Mouse (Mus musculus): ENCODE results near the gene Ppp1r10. TPM values are rescaled to one million over a fixed set of nuclear protein-coding genes. Genes with fewer than 3 reads are reported as not detected.

Gene Ppp1r10
- polyA plus RNA-seq, 1 experiment from 2014 or later, result 54.6 TPM

DNA sequence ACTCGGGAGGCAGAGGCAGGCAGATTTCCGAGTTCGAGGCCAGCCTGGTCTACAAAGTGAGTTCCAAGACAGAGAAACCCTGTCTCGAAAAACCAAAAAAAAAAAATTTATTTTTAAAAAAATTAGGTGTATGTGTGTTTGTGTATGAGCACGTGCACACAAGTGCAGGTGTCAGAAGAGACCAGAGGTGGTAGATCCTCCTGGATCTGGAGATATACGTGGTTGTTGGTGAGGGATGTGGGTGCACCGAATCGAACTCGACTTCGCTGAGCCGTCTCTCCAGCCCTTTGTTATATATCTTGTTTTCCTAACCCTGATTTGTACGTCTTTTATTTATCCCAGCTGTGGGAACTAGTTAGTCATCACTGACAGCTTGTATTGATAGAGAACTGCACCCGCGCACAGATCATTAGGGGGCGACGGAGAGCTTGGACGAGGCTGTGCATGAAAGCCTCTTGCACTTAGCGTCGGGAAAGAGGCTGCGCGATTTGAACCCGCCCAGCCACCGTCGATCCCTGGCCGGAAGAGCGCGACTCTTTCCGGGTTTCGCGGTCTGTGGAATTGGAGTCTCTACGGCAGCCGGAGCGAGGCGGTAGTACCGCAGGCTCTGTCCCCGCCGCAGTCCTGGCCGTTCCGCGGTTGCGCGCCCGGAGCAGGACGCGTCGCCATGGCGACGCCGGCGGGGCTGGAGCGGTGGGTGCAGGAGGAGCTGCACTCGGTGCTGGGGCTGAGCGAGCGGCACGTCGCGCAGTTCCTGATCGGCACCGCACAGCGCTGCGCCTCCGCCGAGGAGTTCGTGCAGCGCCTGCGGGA lies 36.8 kb upstream of the Ppp1r10 start, which contains the start of gene Dhx16:
Gene Dhx16 (plus strand): TSS at position 575 of the 813 bp plus-strand sequence.
- peak within 1 kb of the TSS; percentile 90 for H3K4me2 ChIP-seq (replicated peaks)
- 5% methylated on average over 66 of the region's 66 CpGs for WGBS
- H3K27me3 ChIP-seq, result no peaks in the 10 kb centered on the region
- H3K27ac ChIP-seq, result peak within 1 kb of the TSS; percentile 77
- peak; percentile 94 for ATAC-seq
- H3K36me3 ChIP-seq, result peaks cover 50% of the 10 kb centered on the region
- H3K9ac ChIP-seq (replicated peaks), result peak within 1 kb of the TSS; percentile 95
- H3K4me3 ChIP-seq (replicated peaks), result peak within 1 kb of the TSS; percentile 95
- H3K9me3 ChIP-seq, result no peaks in the 10 kb centered on the region
- H3K4me1 ChIP-seq (replicated peaks), result peaks cover 18% of the 10 kb centered on the region

DNA sequence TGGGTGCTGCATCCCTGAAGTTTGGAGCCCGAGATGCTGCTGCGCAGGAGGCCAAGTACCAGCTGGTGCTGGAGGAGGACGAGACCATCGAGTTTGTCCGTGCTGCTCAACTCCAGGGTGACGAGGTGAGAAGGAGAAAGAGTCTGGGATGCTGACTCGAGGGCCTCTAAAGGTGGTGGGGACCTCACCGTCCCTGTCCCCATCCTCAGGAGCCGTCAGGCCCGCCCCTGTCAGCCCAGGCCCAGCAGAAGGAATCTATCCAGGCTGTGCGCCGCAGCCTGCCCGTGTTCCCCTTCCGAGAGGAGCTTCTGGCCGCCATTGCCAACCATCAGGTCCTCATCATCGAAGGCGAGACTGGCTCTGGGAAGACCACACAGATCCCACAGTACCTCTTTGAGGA lies 33.3 kb upstream of the Ppp1r10 start:
- no peaks in the 10 kb centered on the region for H3K9me3 ChIP-seq
- ATAC-seq, result no peak
- peaks cover 18% of the 10 kb centered on the region for H3K4me1 ChIP-seq (replicated peaks)
- H3K9ac ChIP-seq (replicated peaks), result no peak overlapping the region
- H3K36me3 ChIP-seq, result peaks cover 64% of the 10 kb centered on the region
- H3K4me2 ChIP-seq (replicated peaks), result no peak overlapping the region
- WGBS, result 93% methylated on average over 17 of the region's 17 CpGs
- H3K27me3 ChIP-seq, result no peaks in the 10 kb centered on the region
- no peak overlapping the region for H3K4me3 ChIP-seq (replicated peaks)
- no peak overlapping the region for H3K27ac ChIP-seq

DNA sequence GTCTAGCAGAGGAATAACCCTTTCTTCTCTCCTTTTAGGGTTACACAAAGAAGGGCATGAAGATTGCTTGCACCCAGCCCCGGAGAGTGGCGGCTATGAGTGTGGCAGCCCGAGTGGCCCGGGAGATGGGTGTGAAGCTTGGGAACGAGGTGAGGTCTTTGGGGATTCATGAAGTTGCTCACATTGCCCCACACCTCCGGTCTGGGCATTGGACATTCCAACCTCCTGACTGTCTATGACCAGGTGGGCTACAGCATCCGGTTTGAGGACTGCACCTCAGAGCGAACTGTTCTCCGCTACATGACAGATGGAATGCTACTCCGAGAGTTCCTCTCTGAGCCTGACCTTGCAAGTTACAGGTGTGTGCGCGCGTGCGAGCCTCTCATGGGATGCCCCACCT lies 32.5 kb upstream of the Ppp1r10 start:
- Histone ChIP-seq H3K4me2 (replicated peaks) (no peak overlapping the region), H3K36me3 (peaks cover 73% of the 10 kb centered on the region), H3K9me3 (no peaks in the 10 kb centered on the region), H3K27ac (no peak overlapping the region), H3K27me3 (no peaks in the 10 kb centered on the region), H3K4me3 (replicated peaks) (no peak overlapping the region), H3K9ac (replicated peaks) (no peak overlapping the region), H3K4me1 (replicated peaks) (peaks cover 18% of the 10 kb centered on the region)
- 98% methylated on average over 14 of the region's 14 CpGs for WGBS
- ATAC-seq, result no peak

GRCm38 (mm10) chr17:35887725-35888124 lies 28.5 kb upstream of the Ppp1r10 start:
- WGBS, result 91% methylated on average over 11 of the region's 17 CpGs
- peaks cover 96% of the 10 kb centered on the region for H3K36me3 ChIP-seq
- H3K4me1 ChIP-seq (replicated peaks), result no peaks in the 10 kb centered on the region
- ATAC-seq, result no peak
- H3K9me3 ChIP-seq, result no peaks in the 10 kb centered on the region
- H3K27me3 ChIP-seq, result no peaks in the 10 kb centered on the region
- no peak overlapping the region for H3K27ac ChIP-seq
- H3K4me2 ChIP-seq (replicated peaks), result no peak overlapping the region
- H3K9ac ChIP-seq (replicated peaks), result no peak overlapping the region
- no peak overlapping the region for H3K4me3 ChIP-seq (replicated peaks)

- no peaks in the 10 kb centered on the region for H3K9me3 ChIP-seq
- peak within 1 kb of the TSS; percentile 93 for H3K9ac ChIP-seq (replicated peaks)
- H3K27me3 ChIP-seq, result no peaks in the 10 kb centered on the region
- H3K27ac ChIP-seq, result peak within 1 kb of the TSS; percentile 93
- WGBS, result under 1% methylated on average over 80 of the region's 86 CpGs
- peaks cover 69% of the 10 kb centered on the region for H3K36me3 ChIP-seq
- H3K4me1 ChIP-seq (replicated peaks), result peaks cover 23% of the 10 kb centered on the region
- peak within 1 kb of the TSS; percentile 100 for H3K4me2 ChIP-seq (replicated peaks)
- H3K4me3 ChIP-seq (replicated peaks), result peak within 1 kb of the TSS; percentile 80
- peak; percentile 94 for ATAC-seq
Observed at GRCm38 (mm10) chr17:35896781-35897643, 19.2 kb upstream of the Ppp1r10 start, which contains the start of gene 2310061I04Rik. Gene 2310061I04Rik (minus strand): TSS chr17:35897431.

DNA sequence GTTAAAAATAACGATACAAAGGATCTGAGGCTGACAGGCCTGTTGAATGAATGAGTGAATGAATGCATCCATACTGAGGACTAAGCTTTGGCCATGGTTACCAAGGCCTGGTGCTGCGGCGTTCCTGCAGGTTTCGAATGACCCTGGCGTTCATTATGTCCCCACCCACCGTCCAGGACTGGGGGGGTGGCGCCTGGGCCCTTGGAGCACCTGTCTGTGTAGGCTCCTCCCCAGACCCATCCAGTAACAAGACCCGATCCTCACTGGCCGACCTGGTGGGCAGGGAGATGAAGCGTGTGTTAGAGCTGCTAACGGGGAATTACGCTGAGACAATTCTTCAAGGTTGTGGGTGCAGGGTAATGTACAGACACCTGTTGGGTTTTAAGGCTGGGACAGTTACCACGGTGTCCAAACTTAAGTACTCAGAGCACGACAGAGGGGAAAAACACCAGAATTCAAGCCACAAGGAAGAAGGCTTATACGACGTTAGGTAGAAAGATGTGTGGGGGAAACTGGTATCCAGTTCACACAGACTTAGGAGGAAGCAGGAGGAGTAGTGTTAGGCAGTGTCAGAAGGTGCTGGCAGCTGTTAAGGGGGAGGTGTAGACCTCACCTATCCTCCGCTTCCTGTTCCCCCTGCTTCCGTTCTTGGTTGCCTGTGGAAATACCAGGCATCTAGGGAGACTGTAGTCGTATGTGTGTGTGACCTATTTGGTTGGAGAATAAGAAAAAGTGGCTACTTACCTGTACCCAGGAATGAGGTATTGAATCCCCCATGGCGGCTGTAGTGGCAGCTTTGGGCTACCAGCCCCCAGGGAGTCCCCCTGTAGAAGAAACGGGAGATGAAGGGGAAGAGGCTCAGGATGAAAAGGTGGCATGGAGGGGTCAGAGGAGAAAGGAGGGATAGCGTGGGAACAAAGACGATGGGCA lies 18.3 kb upstream of the Ppp1r10 start:
- H3K27ac ChIP-seq, result peak overlapping the region; percentile 93
- no peaks in the 10 kb centered on the region for H3K27me3 ChIP-seq
- WGBS, result 49% methylated on average over 23 of the region's 23 CpGs
- H3K9ac ChIP-seq (replicated peaks), result peak overlapping the region; percentile 93
- H3K9me3 ChIP-seq, result no peaks in the 10 kb centered on the region
- peak; percentile 62 for ATAC-seq
- peak overlapping the region; percentile 100 for H3K4me2 ChIP-seq (replicated peaks)
- peaks cover 69% of the 10 kb centered on the region for H3K36me3 ChIP-seq
- H3K4me1 ChIP-seq (replicated peaks), result peaks cover 23% of the 10 kb centered on the region
- H3K4me3 ChIP-seq (replicated peaks), result peak overlapping the region; percentile 80

GRCm38 (mm10) chr17:35900636-35901035 lies 15.6 kb upstream of the Ppp1r10 start:
- no peak overlapping the region for H3K9ac ChIP-seq (replicated peaks)
- no peak for ATAC-seq
- H3K27me3 ChIP-seq, result no peaks in the 10 kb centered on the region
- H3K4me3 ChIP-seq (replicated peaks), result no peak overlapping the region
- no peak overlapping the region for H3K27ac ChIP-seq
- H3K4me1 ChIP-seq (replicated peaks), result peaks cover 21% of the 10 kb centered on the region
- no peaks in the 10 kb centered on the region for H3K9me3 ChIP-seq
- no peak overlapping the region for H3K4me2 ChIP-seq (replicated peaks)
- WGBS, result 90% methylated on average over 3 of the region's 3 CpGs
- H3K36me3 ChIP-seq, result peaks cover 78% of the 10 kb centered on the region

DNA sequence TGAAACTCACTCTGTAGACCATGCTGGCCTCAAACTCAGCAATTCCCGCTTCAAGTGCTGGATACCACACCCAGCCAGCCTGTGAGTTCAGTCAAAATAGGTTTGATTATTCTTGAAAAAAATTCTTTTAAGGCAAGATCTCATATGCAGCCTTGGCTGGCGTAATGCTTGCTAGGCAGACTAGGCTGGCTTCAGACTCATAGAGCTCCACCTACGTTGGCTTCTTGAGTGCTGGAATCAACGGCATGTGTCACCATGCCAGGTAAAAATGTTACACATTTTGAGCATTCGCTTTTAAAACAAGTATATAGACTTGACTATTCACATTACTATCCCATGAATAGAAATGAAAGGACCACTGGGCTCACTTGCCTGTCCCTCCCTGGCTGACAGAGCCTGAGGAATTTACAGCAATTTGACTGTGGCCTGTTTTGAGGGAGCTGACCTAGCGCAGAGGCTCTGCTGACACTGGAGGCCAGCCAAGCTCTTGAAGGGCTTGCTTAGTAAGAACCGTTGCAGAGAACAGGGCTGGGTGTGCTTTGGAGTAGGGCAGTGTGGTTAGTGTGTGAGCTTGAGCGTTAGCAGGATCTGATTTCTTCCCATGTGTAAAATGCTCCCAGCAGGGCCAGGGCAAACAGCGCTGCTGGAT lies 12.8 kb upstream of the Ppp1r10 start:
- ATAC-seq, result no peak
- Histone ChIP-seq H3K4me3 (replicated peaks) (no peak overlapping the region), H3K27ac (no peak overlapping the region), H3K27me3 (no peaks in the 10 kb centered on the region), H3K4me2 (replicated peaks) (no peak overlapping the region), H3K4me1 (replicated peaks) (peaks cover 8% of the 10 kb centered on the region), H3K36me3 (peaks cover 94% of the 10 kb centered on the region), H3K9me3 (no peaks in the 10 kb centered on the region), H3K9ac (replicated peaks) (no peak overlapping the region)
- 96% methylated on average over 9 of the region's 9 CpGs for WGBS

DNA sequence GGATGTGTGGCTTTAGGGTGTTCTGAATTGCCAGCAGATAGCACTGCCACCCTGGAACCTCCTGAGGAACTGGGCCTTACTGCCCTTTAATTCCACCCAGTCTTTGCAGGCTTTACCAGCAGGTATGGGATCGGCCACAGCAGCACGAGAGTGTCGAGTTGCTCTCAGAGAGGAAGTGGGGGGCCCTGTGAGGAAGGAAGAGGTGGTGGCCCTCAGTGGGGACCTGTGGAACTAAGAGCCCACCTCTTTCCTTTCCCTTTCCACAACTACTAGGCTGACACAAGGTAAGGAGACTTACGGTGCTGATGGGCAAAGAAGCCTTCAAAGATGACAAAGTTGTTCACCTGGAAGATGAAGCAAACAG lies 12.3 kb upstream of the Ppp1r10 start:
- Histone ChIP-seq H3K4me2 (replicated peaks) (no peak overlapping the region), H3K27me3 (no peaks in the 10 kb centered on the region), H3K27ac (no peak overlapping the region), H3K36me3 (peaks cover 91% of the 10 kb centered on the region), H3K9ac (replicated peaks) (no peak overlapping the region), H3K4me1 (replicated peaks) (peaks cover 13% of the 10 kb centered on the region), H3K4me3 (replicated peaks) (no peak overlapping the region), H3K9me3 (no peaks in the 10 kb centered on the region)
- WGBS, result 94% methylated on average over 4 of the region's 4 CpGs
- ATAC-seq, result no peak

GRCm38 (mm10) chr17:35905587-35905986 lies 10.6 kb upstream of the Ppp1r10 start:
- Histone ChIP-seq H3K27me3 (no peaks in the 10 kb centered on the region), H3K27ac (no peak overlapping the region), H3K9ac (replicated peaks) (no peak overlapping the region), H3K4me2 (replicated peaks) (no peak overlapping the region), H3K4me1 (replicated peaks) (peaks cover 20% of the 10 kb centered on the region), H3K9me3 (no peaks in the 10 kb centered on the region), H3K4me3 (replicated peaks) (no peak overlapping the region), H3K36me3 (peaks cover 75% of the 10 kb centered on the region)
- no peak for ATAC-seq
- WGBS, result 100% methylated on average over 1 of the region's 1 CpGs

DNA sequence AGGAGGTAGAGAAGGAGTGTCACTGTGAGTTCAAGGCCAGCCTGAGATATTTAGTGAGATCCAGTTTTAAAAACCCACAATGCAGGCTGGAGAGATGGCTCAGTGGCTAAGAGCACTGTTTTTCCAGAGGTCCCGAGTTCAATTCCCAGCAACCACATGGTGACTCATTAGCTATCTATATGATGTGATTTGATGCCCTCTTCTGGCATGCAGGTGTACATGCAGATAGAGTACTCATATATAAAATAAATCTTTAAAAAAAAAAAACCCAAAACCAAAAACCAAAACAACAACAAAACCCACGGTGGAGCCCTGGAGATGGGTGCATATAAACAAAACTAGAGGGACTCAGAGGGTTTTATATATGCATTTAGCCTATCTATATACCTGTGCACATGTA lies 8.6 kb upstream of the Ppp1r10 start:
- Histone ChIP-seq H3K4me2 (replicated peaks) (peak overlapping the region; percentile 98; the same call in 1 of the 2 replicates), H3K9me3 (no peaks in the 10 kb centered on the region), H3K36me3 (peaks cover 70% of the 10 kb centered on the region), H3K27ac (no peak overlapping the region), H3K4me3 (replicated peaks) (peak overlapping the region; percentile 88; the same call in 1 of the 2 replicates), H3K27me3 (no peaks in the 10 kb centered on the region), H3K9ac (replicated peaks) (0 out of 2 replicates have a peak overlapping the region, but pooled peaks have one; percentile 21), H3K4me1 (replicated peaks) (peaks cover 20% of the 10 kb centered on the region)
- no peak for ATAC-seq
- 82% methylated on average over 2 of the region's 2 CpGs for WGBS

Data from midbrain, embryonic 13.5 days (tissue).